Mouse (Mus musculus): Measurements from ENCODE around the gene Lgals7. TPM values are rescaled to one million over a fixed set of nuclear protein-coding genes. Genes with fewer than 3 reads are reported as not detected.

The Lgals7 gene
- polyA plus RNA-seq, 1 experiment from 2014 or later, result 1.4 TPM

DNA sequence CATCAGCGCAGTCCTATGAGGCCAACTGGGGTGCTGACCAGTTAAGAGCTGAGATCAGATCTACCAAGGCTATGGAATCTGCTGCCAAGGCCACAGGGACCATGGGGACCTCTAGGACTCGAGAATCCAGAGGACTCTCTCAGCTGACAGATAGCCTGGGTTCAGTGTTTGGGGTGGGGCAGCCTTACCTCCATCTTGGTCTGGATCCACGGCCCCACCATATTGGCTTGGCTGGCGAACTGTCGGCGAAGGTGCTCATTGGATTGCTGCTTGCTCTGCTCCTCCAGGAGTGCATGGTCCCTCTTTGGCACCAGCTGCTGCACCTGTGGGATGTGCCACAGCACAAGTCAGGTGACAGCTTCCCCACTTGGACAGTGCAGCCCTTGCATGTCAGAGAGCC, 34.0 kb downstream of the Lgals7 start:
- ATAC-seq (ENCODE audit: low FRiP score) (no peak), DNase-seq (ENCODE audit: low spot score, missing footprints) (no peak)
- Histone ChIP-seq H3K9ac (ENCODE audit: low read length) (no peak overlapping the region), H3K4me3 (ENCODE audit: low read depth, low read length) (no peak overlapping the region), H3K4me2 (no peak overlapping the region), H3K27me3 (ENCODE audit: control insufficient read depth, insufficient read depth, low read length) (no peaks in the 10 kb centered on the region), H3K36me3 (ENCODE audit: control insufficient read depth, insufficient read depth, low read length) (peaks cover 55% of the 10 kb centered on the region), H3K4me1 (ENCODE audit: control insufficient read depth, insufficient read depth, low read length) (no peaks in the 10 kb centered on the region), H3K27ac (ENCODE audit: low read depth, low read length) (no peak overlapping the region), H3K9me3 (ENCODE audit: control insufficient read depth, low read length) (no peaks in the 10 kb centered on the region)
- WGBS, result 96% methylated on average over 6 of the region's 6 CpGs

DNA sequence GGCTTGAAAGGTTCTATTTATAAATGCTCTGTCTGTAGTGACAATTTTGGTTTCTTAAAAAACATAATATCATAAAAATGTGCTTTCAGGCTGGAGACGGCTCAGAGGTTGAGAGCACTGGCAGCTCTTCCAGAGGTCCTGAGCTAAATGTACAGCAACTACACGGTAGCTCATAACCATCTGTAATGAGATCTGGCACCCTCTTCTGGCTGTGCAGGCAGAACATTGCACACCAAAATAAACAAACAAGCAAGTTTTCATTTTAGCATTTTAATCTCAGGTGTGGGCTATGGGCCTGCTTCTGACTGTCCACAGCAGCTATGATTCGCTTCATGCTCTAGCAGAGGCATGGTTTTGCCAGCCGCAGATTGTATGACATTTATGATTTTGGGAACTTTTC, 36.3 kb downstream of the Lgals7 start:
- Histone ChIP-seq H3K27ac (ENCODE audit: low read depth, low read length) (no peak overlapping the region), H3K4me2 (no peak overlapping the region), H3K27me3 (ENCODE audit: control insufficient read depth, insufficient read depth, low read length) (no peaks in the 10 kb centered on the region), H3K4me1 (ENCODE audit: control insufficient read depth, insufficient read depth, low read length) (no peaks in the 10 kb centered on the region), H3K9me3 (ENCODE audit: control insufficient read depth, low read length) (no peaks in the 10 kb centered on the region), H3K36me3 (ENCODE audit: control insufficient read depth, insufficient read depth, low read length) (peaks cover 59% of the 10 kb centered on the region), H3K4me3 (ENCODE audit: low read depth, low read length) (no peak overlapping the region), H3K9ac (ENCODE audit: low read length) (no peak overlapping the region)
- DNase-seq (ENCODE audit: low spot score, missing footprints) (no peak), ATAC-seq (ENCODE audit: low FRiP score) (no peak)
- 85% methylated on average over 4 of the region's 4 CpGs for WGBS

DNA sequence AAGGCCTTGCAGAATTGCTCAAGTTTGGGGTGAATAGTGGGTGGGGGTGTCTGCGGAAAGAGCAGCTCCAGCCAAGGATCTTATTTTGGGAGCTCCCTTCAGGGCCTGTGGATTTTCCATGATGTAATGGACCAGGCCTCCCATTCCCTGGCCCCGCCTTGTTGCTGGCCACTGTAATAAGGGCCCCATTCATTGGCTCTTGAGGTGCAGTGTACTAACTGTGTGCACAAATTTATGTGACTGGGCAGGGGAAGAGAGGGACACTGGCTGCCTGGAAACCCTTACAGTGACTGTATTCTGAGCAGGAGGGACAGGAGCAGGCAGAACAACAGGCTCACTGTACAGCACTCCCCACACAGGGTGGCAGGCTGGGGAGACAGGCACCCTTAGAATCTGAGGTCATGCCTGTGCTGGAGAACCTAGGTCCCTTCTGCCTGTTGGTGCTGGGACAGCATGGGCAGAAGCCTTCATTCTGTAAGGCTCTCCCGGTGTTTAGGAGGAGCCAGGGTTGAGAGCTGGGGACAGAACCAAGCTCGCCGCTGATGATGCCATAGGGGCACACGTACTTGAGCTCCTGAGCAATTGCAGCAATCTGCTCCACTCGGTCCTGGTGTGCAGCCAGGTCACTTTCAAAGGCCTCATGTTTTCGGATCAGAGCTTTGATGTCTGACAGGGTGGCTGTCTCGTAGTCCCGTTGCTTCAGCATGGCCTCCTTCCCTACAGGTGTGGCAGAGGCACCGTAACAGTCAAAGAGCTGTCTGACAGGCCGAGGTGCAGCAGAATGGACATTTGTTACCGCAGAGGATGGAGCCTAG, 37.9 kb downstream of the Lgals7 start:
- Histone ChIP-seq H3K27me3 (ENCODE audit: control insufficient read depth, insufficient read depth, low read length) (no peaks in the 10 kb centered on the region), H3K4me1 (ENCODE audit: control insufficient read depth, insufficient read depth, low read length) (no peaks in the 10 kb centered on the region), H3K36me3 (ENCODE audit: control insufficient read depth, insufficient read depth, low read length) (peaks cover 54% of the 10 kb centered on the region), H3K4me2 (no peak overlapping the region), H3K27ac (ENCODE audit: low read depth, low read length) (no peak overlapping the region), H3K9me3 (ENCODE audit: control insufficient read depth, low read length) (no peaks in the 10 kb centered on the region), H3K9ac (ENCODE audit: low read length) (no peak overlapping the region), H3K4me3 (ENCODE audit: low read depth, low read length) (no peak overlapping the region)
- no peak for ATAC-seq (ENCODE audit: low FRiP score)
- WGBS, result 93% methylated on average over 13 of the region's 13 CpGs
- DNase-seq (ENCODE audit: low spot score, missing footprints), result no peak

DNA sequence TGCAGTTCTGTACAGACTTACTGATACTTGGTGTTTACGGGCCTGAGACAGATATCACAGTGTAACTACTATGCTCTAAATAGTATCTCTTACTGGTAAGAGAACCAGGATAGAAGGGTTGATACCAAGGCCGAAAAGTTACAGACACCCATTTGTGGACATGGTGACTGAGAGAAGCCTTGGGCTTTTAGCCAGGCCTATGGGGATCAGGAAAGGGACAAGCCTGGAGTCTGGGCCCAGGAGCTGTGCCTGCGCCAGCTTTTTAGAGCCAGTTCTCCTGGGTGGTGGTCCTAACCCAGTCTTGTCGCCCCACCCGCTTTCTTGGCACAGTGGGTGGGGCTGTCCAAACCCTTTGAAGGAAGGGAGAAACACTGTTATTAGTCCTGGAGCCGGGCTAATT, 38.5 kb downstream of the Lgals7 start:
- 93% methylated on average over 6 of the region's 6 CpGs for WGBS

DNA sequence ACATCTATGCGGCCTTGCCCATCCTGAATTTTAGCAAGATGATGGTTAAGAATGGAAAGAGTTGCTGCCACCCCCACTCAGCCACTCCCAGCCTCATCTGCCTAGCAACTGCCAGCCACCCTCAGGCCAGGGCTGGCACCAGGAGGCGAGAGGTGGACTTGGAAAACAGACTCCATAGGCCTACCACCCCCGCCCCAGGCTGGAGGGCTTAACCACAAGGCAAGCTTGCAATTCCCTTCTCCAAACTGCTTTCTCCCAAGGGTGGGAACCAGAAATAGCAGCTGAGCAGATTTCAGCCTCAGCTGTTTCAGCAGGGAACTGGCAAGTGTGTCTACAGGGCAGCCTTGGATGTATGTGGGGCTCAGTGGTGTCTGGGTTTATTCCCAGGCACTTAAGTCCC, 39.2 kb downstream of the Lgals7 start:
- Histone ChIP-seq H3K9me3 (ENCODE audit: control insufficient read depth, low read length) (no peaks in the 10 kb centered on the region), H3K27me3 (ENCODE audit: control insufficient read depth, insufficient read depth, low read length) (no peaks in the 10 kb centered on the region), H3K36me3 (ENCODE audit: control insufficient read depth, insufficient read depth, low read length) (peaks cover 51% of the 10 kb centered on the region), H3K4me3 (ENCODE audit: low read depth, low read length) (no peak overlapping the region), H3K4me1 (ENCODE audit: control insufficient read depth, insufficient read depth, low read length) (no peaks in the 10 kb centered on the region), H3K27ac (ENCODE audit: low read depth, low read length) (no peak overlapping the region), H3K4me2 (no peak overlapping the region), H3K9ac (ENCODE audit: low read length) (no peak overlapping the region)
- no peak for ATAC-seq (ENCODE audit: low FRiP score)
- WGBS, result 95% methylated on average over 3 of the region's 3 CpGs
- DNase-seq (ENCODE audit: low spot score, missing footprints), result no peak

More for the DNA sequence above, 38.5 kb downstream of the Lgals7 start:
- no peak for DNase-seq (ENCODE audit: low spot score, missing footprints)
- H3K27ac ChIP-seq (ENCODE audit: low read depth, low read length), result no peak overlapping the region
- no peaks in the 10 kb centered on the region for H3K9me3 ChIP-seq (ENCODE audit: control insufficient read depth, low read length)
- no peaks in the 10 kb centered on the region for H3K4me1 ChIP-seq (ENCODE audit: control insufficient read depth, insufficient read depth, low read length)
- no peaks in the 10 kb centered on the region for H3K27me3 ChIP-seq (ENCODE audit: control insufficient read depth, insufficient read depth, low read length)
- peaks cover 53% of the 10 kb centered on the region for H3K36me3 ChIP-seq (ENCODE audit: control insufficient read depth, insufficient read depth, low read length)
- no peak overlapping the region for H3K9ac ChIP-seq (ENCODE audit: low read length)
- no peak for ATAC-seq (ENCODE audit: low FRiP score)
- no peak overlapping the region for H3K4me2 ChIP-seq
- no peak overlapping the region for H3K4me3 ChIP-seq (ENCODE audit: low read depth, low read length)

DNA sequence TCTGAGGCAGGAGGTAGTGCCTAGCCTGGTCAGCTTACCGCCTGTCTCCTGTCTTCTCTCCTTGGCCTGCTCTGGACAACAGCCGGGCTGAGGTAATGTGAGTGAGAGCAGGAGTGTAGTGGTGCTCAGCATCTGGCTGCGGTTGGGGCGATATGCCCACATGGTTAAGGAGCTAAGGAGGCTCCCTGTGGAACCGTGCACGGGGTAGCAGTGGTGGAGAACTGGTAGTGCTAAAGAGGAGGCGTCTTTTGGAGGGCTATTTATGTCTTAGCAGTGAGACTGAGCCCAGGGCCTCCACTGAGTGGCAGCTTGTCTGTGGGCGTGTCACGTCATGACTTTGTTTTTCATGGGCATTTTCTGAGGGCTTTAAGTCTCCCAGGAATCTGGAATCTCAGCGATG, 40.1 kb downstream of the Lgals7 start:
- Histone ChIP-seq H3K4me2 (no peak overlapping the region), H3K36me3 (ENCODE audit: control insufficient read depth, insufficient read depth, low read length) (peaks cover 48% of the 10 kb centered on the region), H3K4me3 (ENCODE audit: low read depth, low read length) (no peak overlapping the region), H3K27ac (ENCODE audit: low read depth, low read length) (no peak overlapping the region), H3K9ac (ENCODE audit: low read length) (no peak overlapping the region), H3K9me3 (ENCODE audit: control insufficient read depth, low read length) (no peaks in the 10 kb centered on the region), H3K27me3 (ENCODE audit: control insufficient read depth, insufficient read depth, low read length) (no peaks in the 10 kb centered on the region), H3K4me1 (ENCODE audit: control insufficient read depth, insufficient read depth, low read length) (no peaks in the 10 kb centered on the region)
- no peak for ATAC-seq (ENCODE audit: low FRiP score)
- no peak for DNase-seq (ENCODE audit: low spot score, missing footprints)
- WGBS, result 92% methylated on average over 10 of the region's 10 CpGs

DNA sequence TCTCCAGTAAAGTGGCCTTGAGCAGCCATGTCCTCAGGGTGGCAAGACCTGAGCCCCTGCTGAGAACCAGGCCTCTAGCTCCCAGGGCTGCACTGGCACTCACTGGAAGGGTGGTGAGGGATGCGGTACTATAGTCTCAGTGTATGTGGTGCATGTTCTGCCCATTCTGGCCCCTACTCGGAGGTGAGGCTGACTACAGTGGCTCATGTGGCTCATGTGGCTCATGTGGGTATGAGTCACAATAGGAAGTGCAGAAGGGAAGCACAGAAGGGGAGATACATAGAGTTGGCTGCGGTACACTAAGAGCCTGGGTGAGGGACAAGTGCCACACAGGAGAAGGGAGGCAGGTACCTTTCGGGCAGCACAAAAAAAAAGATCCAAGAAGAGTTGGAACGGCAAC, 43.5 kb downstream of the Lgals7 start:
- no peak overlapping the region for H3K4me2 ChIP-seq
- peaks cover 51% of the 10 kb centered on the region for H3K36me3 ChIP-seq (ENCODE audit: control insufficient read depth, insufficient read depth, low read length)
- ATAC-seq (ENCODE audit: low FRiP score), result no peak
- 95% methylated on average over 5 of the region's 5 CpGs for WGBS
- H3K9me3 ChIP-seq (ENCODE audit: control insufficient read depth, low read length), result no peaks in the 10 kb centered on the region
- no peaks in the 10 kb centered on the region for H3K4me1 ChIP-seq (ENCODE audit: control insufficient read depth, insufficient read depth, low read length)
- no peak overlapping the region for H3K27ac ChIP-seq (ENCODE audit: low read depth, low read length)
- no peaks in the 10 kb centered on the region for H3K27me3 ChIP-seq (ENCODE audit: control insufficient read depth, insufficient read depth, low read length)
- DNase-seq (ENCODE audit: low spot score, missing footprints), result no peak
- no peak overlapping the region for H3K4me3 ChIP-seq (ENCODE audit: low read depth, low read length)
- H3K9ac ChIP-seq (ENCODE audit: low read length), result no peak overlapping the region

DNA sequence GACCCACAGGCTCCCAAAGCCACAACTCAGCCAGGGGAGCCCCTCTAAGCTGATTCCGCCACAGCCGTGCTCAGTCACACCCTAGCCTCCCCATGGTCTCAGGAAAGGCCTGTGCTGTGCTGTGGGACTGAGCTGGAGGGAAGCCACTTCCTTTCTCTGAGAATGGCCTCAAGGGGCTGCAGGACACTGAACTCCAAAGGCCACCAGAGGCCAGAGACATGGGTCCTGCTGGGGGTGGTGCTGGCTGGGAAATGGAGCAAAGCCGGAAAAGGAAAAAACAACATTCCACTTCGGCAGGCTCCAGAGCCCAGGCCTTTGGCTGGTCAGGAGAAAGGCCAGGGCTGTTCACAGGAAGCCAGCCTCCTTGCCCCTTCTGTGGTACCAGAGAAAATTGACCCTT, 48.0 kb downstream of the Lgals7 start:
- WGBS, result 85% methylated on average over 4 of the region's 4 CpGs
- H3K4me3 ChIP-seq (ENCODE audit: low read depth, low read length), result no peak overlapping the region
- no peak overlapping the region for H3K9ac ChIP-seq (ENCODE audit: low read length)
- no peak overlapping the region for H3K4me2 ChIP-seq
- no peaks in the 10 kb centered on the region for H3K4me1 ChIP-seq (ENCODE audit: control insufficient read depth, insufficient read depth, low read length)
- no peaks in the 10 kb centered on the region for H3K27me3 ChIP-seq (ENCODE audit: control insufficient read depth, insufficient read depth, low read length)
- H3K27ac ChIP-seq (ENCODE audit: low read depth, low read length), result no peak overlapping the region
- no peak for ATAC-seq (ENCODE audit: low FRiP score)
- no peak for DNase-seq (ENCODE audit: low spot score, missing footprints)
- H3K9me3 ChIP-seq (ENCODE audit: control insufficient read depth, low read length), result no peaks in the 10 kb centered on the region
- peaks cover 46% of the 10 kb centered on the region for H3K36me3 ChIP-seq (ENCODE audit: control insufficient read depth, insufficient read depth, low read length)

DNA sequence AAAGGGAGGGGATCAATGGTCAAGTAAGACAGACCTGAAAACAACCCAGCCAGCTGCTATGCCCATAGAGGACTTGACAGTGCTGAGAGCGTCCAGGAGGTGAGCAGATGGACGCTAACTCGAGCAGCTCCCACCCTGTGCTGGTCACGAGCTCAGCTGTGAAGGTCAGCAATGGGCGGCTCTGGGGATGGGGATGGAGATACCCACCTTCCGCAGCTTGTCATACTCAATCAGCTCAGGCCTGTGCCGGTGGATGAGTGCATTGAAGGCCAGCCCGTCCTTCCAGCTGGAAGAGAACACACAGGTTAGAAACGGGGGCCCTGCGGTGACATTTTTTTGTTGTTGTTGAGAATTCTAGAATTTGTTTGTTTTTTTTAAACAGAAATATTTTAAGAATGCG, 49.5 kb downstream of the Lgals7 start:
- Histone ChIP-seq H3K4me3 (ENCODE audit: low read depth, low read length) (no peak overlapping the region), H3K36me3 (ENCODE audit: control insufficient read depth, insufficient read depth, low read length) (peaks cover 45% of the 10 kb centered on the region), H3K4me1 (ENCODE audit: control insufficient read depth, insufficient read depth, low read length) (no peaks in the 10 kb centered on the region), H3K4me2 (no peak overlapping the region), H3K27ac (ENCODE audit: low read depth, low read length) (no peak overlapping the region), H3K9me3 (ENCODE audit: control insufficient read depth, low read length) (no peaks in the 10 kb centered on the region), H3K9ac (ENCODE audit: low read length) (no peak overlapping the region), H3K27me3 (ENCODE audit: control insufficient read depth, insufficient read depth, low read length) (no peaks in the 10 kb centered on the region)
- no peak for DNase-seq (ENCODE audit: low spot score, missing footprints)
- 79% methylated on average over 11 of the region's 11 CpGs for WGBS
- no peak for ATAC-seq (ENCODE audit: low FRiP score)

Measured in midbrain, embryonic 11.5 days (tissue).